Comparison of ENCODE assay signal across 8 mouse cellular contexts in genomic region chr11:5955546-5956276, GRCm38 (mm10). TPM values are rescaled to one million over a fixed set of nuclear protein-coding genes. Genes with fewer than 3 reads are reported as not detected.
A peak's percentile ranks its signal among the peaks of the same experiment; 100 is the strongest.
DNase-seq lines count a peak whose midpoint lies in the region; ATAC-seq lines count a peak whose summit lies in the region.

Gene Ykt6, plus strand, starts transcription at chr11:5955693.

- intact Hi-C loops in left cerebral cortex, postnatal 14 days (cut with DNase I) = loop anchor here (5.0 kb wide), 1 partner anchor 73 kb away; no protein-coding TSS in a partner anchor

- H3K9me3 ChIP-seq in intestine, embryonic 14.5 days (ENCODE audit: control insufficient read depth, low read length) = no peaks in the 10 kb centered on the region

- peak; percentile 96 for ATAC-seq in intestine, embryonic 14.5 days (replicated peaks; ENCODE audit: low FRiP score, low TSS enrichment, low read depth)

- H3K4me1 ChIP-seq in intestine, embryonic 14.5 days (replicated peaks; ENCODE audit: control insufficient read depth, insufficient read depth, low read length) = peaks cover 11% of the 10 kb centered on the region

- H3K4me2 ChIP-seq in intestine, embryonic 14.5 days (ENCODE audit: low read length) = peak within 1 kb of the TSS; percentile 96

- H3K4me3 ChIP-seq in intestine, embryonic 14.5 days (ENCODE audit: low read depth, low read length) = peak within 1 kb of the TSS; percentile 83

- under 1% methylated on average over 71 of the region's 71 CpGs for WGBS in intestine, embryonic 14.5 days

- H3K27me3 ChIP-seq in intestine, embryonic 14.5 days (replicated peaks; ENCODE audit: control insufficient read depth, insufficient read depth, low read length) = no peaks in the 10 kb centered on the region

- H3K27ac ChIP-seq in intestine, embryonic 14.5 days (ENCODE audit: low read depth) = peak within 1 kb of the TSS; percentile 90

- peaks cover 11% of the 10 kb centered on the region; the same call in 1 of the 2 replicates for H3K36me3 ChIP-seq in intestine, embryonic 14.5 days (ENCODE audit: control insufficient read depth, insufficient read depth, low read length)

- peak within 1 kb of the TSS; percentile 89 for H3K9ac ChIP-seq in intestine, embryonic 14.5 days (ENCODE audit: low read length)

- peak; percentile 95 for DNase-seq in adrenal gland, adult 18-20 months (ENCODE audit: low spot score in 2 of 2)
- DNase-seq in embryo, embryonic 11 days = peak; percentile 100
- DNase-seq in gastrocnemius, postnatal 25 days = peak; percentile 96
- peak; percentile 92 for DNase-seq in intestine, embryonic 14.5 days (ENCODE audit: low spot score)
- DNase-seq in left cerebral cortex, postnatal 14 days (ENCODE audit: low spot score in 2 of 2) = peak; percentile 91 to 95
- peak; percentile 96 for DNase-seq in mesoderm, embryonic 11.5 days (ENCODE audit: low read depth, low spot score)
- peak; percentile 91 for DNase-seq in right cerebral cortex, postnatal 36 days (ENCODE audit: low spot score in 2 of 2)
- peak; percentile 92 for DNase-seq in yolk sac, embryonic 10.5 days (ENCODE audit: low spot score)

RNA-seq across cellular contexts. Expression of gene Ykt6, which starts in this region (rescaled TPM):
- total RNA-seq in adrenal gland, adult 18-20 months (2021) = 10 to 100 TPM; 65.6 to 85.9 TPM
- total RNA-seq in gastrocnemius, postnatal 25 days (2021) = 10 to 100 TPM; 38.1 to 38.9 TPM
- polyA plus RNA-seq in intestine, embryonic 14.5 days (2014; fragmentation: Nextera tagmentation; extraction: Ambion mirVana) = 23.0 and 23.3 TPM in 2 replicates
- 100 to 1,000 TPM in 1 of 2 experiments, 10 to 100 TPM in 1; 99.6 to 108 TPM for total RNA-seq in left cerebral cortex, postnatal 14 days (2021)

Comparison
In these comparisons a context has a peak if more than half of its experiments do, and no peak if none do; other contexts are left out.
1. Peak in every context shown above with its lines: DNase-seq, ATAC-seq, H3K4me3 ChIP-seq and H3K27ac ChIP-seq.